Mouse (Mus musculus) B cell, adult 67 days (primary cell): ENCODE measurements around the gene Tmem89. TPM values are rescaled to one million over a fixed set of nuclear protein-coding genes. Genes with fewer than 3 reads are reported as not detected.

Experiments
- total RNA-seq, 2 experiments: library from RNA; stranded (reverse); gene quantifications; 4 replicates each; pipeline ENCODE4 v1.2.4; 2023

The Tmem89 gene
- under 1 TPM in 1 of 2 experiments, not detected in 1; 0.78 TPM for total RNA-seq

GRCm38 (mm10) chr9:108914491-108914890 is at the start of gene Tmem89:
Gene Tmem89 (plus strand): TSS chr9:108914619.

DNA sequence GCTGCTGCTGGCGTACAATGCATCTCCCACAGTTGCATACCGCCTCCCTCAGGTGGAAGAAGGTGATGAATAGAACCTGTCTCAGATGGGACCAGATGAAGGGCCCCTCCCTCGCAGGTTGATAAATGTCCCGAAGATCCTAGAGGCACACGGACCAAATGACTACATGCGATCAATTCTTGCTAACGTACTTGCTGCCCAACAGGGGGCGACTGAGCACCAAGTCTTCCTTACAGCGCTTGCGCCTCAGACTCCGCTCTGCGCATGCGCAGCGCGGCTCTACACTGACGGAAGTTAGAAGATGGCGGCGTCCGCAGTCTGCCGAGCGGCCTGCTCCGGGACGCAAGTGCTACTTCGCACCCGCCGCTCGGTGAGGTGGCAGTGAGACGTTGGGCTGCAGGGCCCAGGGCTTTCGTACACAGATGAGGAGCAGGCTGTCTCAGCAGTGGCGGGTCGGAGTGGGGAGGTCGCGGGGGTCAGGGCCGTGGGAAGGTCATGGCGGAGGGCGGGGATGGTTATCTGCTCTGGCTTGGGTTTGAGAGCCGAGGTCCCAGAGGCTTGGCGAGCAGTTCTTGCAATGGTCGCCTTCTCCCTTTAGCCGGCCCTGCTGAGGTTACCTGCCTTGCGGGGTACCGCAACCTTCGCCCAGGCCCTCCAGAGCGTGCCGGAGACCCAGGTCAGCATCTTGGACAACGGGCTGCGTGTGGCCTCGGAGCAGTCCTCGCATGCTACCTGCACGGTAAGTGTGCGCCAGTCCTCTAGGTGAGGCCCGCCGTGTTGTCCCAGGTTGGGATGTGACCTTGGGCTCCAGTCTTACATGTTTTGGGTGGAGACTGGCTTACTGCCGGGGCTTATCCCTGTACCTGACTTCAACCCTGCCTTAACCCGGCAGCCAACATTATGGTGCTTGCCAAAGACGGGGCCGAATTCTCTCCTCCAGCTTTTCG is 22.3 kb downstream of the Tmem89 start, which contains the start of gene Uqcrc1:
Gene Uqcrc1, plus strand, starts transcription at position 216 of the 947 bp plus-strand sequence.

GRCm38 (mm10) chr9:108953081-108953636 is 38.7 kb downstream of the Tmem89 start, which contains the start of gene Col7a1:
Gene Col7a1 (plus strand): TSS chr9:108953586.

Other genes with a start within 250 kb of the Tmem89 start
- gene Prkar2a, start 225.3 kb upstream of the Tmem89 start, total RNA-seq: 10 to 100 TPM; 12.1 to 12.7 TPM
- 10 to 100 TPM; 80.3 to 81.0 TPM for gene Ip6k2, start 130.8 kb upstream of the Tmem89 start, total RNA-seq
- 10 to 100 TPM; 18.1 to 25.1 TPM for gene Nckipsd, start 106.3 kb upstream of the Tmem89 start, total RNA-seq
- under 1 TPM; 0.06 to 0.53 TPM for gene Celsr3, start 88.3 kb upstream of the Tmem89 start, total RNA-seq
- gene Slc26a6, start 61.3 kb upstream of the Tmem89 start, total RNA-seq: 10 to 100 TPM; 11.7 to 17.2 TPM
- gene Uqcrc1, start 22.0 kb downstream of the Tmem89 start, total RNA-seq: 100 to 1,000 TPM; 174 to 176 TPM
- 1 to 10 TPM; 4.0 to 6.9 TPM for gene Col7a1, start 39.0 kb downstream of the Tmem89 start, total RNA-seq
- under 1 TPM in 1 of 2 experiments, not detected in 1; 0.83 TPM for gene Ucn2, start 71.4 kb downstream of the Tmem89 start, total RNA-seq
- 10 to 100 TPM; 32.6 to 47.0 TPM for gene Pfkfb4, start 77.2 kb downstream of the Tmem89 start, total RNA-seq
- 1,000 to 10,000 TPM; 2,072 to 2,196 TPM for gene Shisa5, start 123.9 kb downstream of the Tmem89 start, total RNA-seq
- 10 to 100 TPM; 15.0 to 19.4 TPM for gene Trex1, start 145.1 kb downstream of the Tmem89 start, total RNA-seq
- gene Atrip, start 159.5 kb downstream of the Tmem89 start, total RNA-seq: 10 to 100 TPM; 45.5 to 47.0 TPM
- 10 to 100 TPM in 1 of 2 experiments, 1 to 10 TPM in 1; 9.9 to 12.6 TPM for gene Ccdc51, start 167.9 kb downstream of the Tmem89 start, total RNA-seq
- 100 to 1,000 TPM; 297 to 318 TPM for gene Tma7, start 168.0 kb downstream of the Tmem89 start, total RNA-seq
- gene Plxnb1, start 180.8 kb downstream of the Tmem89 start, total RNA-seq: 1 to 10 TPM in 1 of 2 experiments, under 1 TPM in 1; 0.27 to 1.5 TPM
- not detected for gene Fbxw21, start 247.4 kb downstream of the Tmem89 start, total RNA-seq